Mouse (Mus musculus) central nervous system, embryonic 11.5 days (tissue): ENCODE data around the gene Cd177. TPM values are rescaled to one million over a fixed set of nuclear protein-coding genes. Genes with fewer than 3 reads are reported as not detected.

ENCODE experiments used
- polyA plus RNA-seq: library from polyadenylated mRNA; depleted of rRNA; stranded (reverse); fragments of >200 nt; gene quantifications from 2 replicates; pipeline ENCODE4 v1.2.3, GENCODE M21; 2012; rRNA removed

The Cd177 gene
- 0.04 and 0.06 TPM in 2 replicates for polyA plus RNA-seq

GRCm38 (mm10) chr7:24760211-24760610 is at the start of gene Cd177:
Gene Cd177 (minus strand): TSS chr7:24760311.

GRCm38 (mm10) chr7:24776918-24777317 is 16.8 kb upstream of the Cd177 start, which contains the start of gene Ceacam10:
Gene Ceacam10 (plus strand): TSS chr7:24777206.

GRCm38 (mm10) chr7:24726808-24727207 is 33.3 kb downstream of the Cd177 start, which contains the start of gene Gm4763:
Gene Gm4763 (minus strand): TSS chr7:24726908.

GRCm38 (mm10) chr7:24708832-24709292 is 51.2 kb downstream of the Cd177 start, which contains the start of gene BC049730:
Gene BC049730 (plus strand): TSS chr7:24709242.

Other genes with a start within 250 kb of the Cd177 start
- not detected in 2 replicates for gene AC161166.1, start 247.9 kb downstream of the Cd177 start, polyA plus RNA-seq
- gene Irgq, start 229.6 kb downstream of the Cd177 start, polyA plus RNA-seq: 19.9 and 20.5 TPM in 2 replicates
- gene Pinlyp, start 214.2 kb downstream of the Cd177 start, polyA plus RNA-seq: 0.28 TPM in 1 of 2 replicates, not detected in the other
- 111 and 112 TPM in 2 replicates for gene Xrcc1, start 214.0 kb downstream of the Cd177 start, polyA plus RNA-seq
- gene Ethe1, start 172.8 kb downstream of the Cd177 start, polyA plus RNA-seq: 12.1 and 14.3 TPM in 2 replicates
- gene Zfp575, start 172.7 kb downstream of the Cd177 start, polyA plus RNA-seq: 0.88 and 1.4 TPM in 2 replicates
- 0.40 and 0.60 TPM in 2 replicates for gene Phldb3, start 149.5 kb downstream of the Cd177 start, polyA plus RNA-seq
- 0.43 and 0.57 TPM in 2 replicates for gene Lypd3, start 123.8 kb downstream of the Cd177 start, polyA plus RNA-seq
- not detected in 2 replicates for gene Tex101, start 83.6 kb downstream of the Cd177 start, polyA plus RNA-seq
- gene BC049730, start 51.1 kb downstream of the Cd177 start, polyA plus RNA-seq: not detected in 2 replicates
- gene Gm4763, start 33.4 kb downstream of the Cd177 start, polyA plus RNA-seq: not detected in 2 replicates
- 0.06 TPM in 1 of 2 replicates, not detected in the other for gene Ceacam10, start 16.9 kb upstream of the Cd177 start, polyA plus RNA-seq
- 8.4 and 29.0 TPM in 2 replicates for gene Gm9844, start 101.9 kb upstream of the Cd177 start, polyA plus RNA-seq
- gene Lypd4, start 109.6 kb upstream of the Cd177 start, polyA plus RNA-seq: not detected in 2 replicates
- gene Dmrtc2, start 109.7 kb upstream of the Cd177 start, polyA plus RNA-seq: 0.06 TPM in 1 of 2 replicates, not detected in the other
- 1,130 and 1,588 TPM in 2 replicates for gene Rps19, start 124.1 kb upstream of the Cd177 start, polyA plus RNA-seq
- gene Cd79a, start 137.1 kb upstream of the Cd177 start, polyA plus RNA-seq: 0.30 and 0.52 TPM in 2 replicates
- 127 and 129 TPM in 2 replicates for gene Arhgef1, start 142.6 kb upstream of the Cd177 start, polyA plus RNA-seq
- gene Gm4881, start 184.2 kb upstream of the Cd177 start, polyA plus RNA-seq: 2.9 and 5.5 TPM in 2 replicates
- 86.6 and 98.9 TPM in 2 replicates for gene Rabac1, start 212.4 kb upstream of the Cd177 start, polyA plus RNA-seq
- 29.8 and 30.4 TPM in 2 replicates for gene Atp1a3, start 245.6 kb upstream of the Cd177 start, polyA plus RNA-seq